Mouse (Mus musculus) Patski (cell line): ENCODE measurements around the gene Car12. TPM values are rescaled to one million over a fixed set of nuclear protein-coding genes. Genes with fewer than 3 reads are reported as not detected.
"Not testable (repeated sequence)": the region's sequence is repeated elsewhere in the genome, so short reads cannot be mapped to it uniquely, and the experiment has no call there.

Experiments
- ATAC-seq: fragments of 100-300 bp; one replicate; pipeline ENCODE4 v1.8.0; 2021
- CTCF ChIA-PET: fragments of 350-600 bp; sonication (Branson Sonifier 250); formaldehyde crosslinking; loops from one replicate; lab custom pipeline; 2022; ENCODE audit warnings: inconsistent platforms; lab: Charles Lee
- POLR2A ChIA-PET: fragments of 350-600 bp; sonication (Branson Sonifier 250); formaldehyde crosslinking; loops from one replicate; lab custom pipeline; 2022; ENCODE audit warnings: antibody characterized with exemption, inconsistent platforms; lab: Charles Lee
- DNase-seq: peaks from one replicate; pipeline ENCODE4 v3.0.0-alpha.2; 2011; ENCODE audit warnings: low read depth, low spot score
- H3K27me3 ChIP-seq: fragments of 371-371 bp; one replicate; pipeline ENCODE4 v1.5.1; 2021
- CTCF ChIP-seq: fragments of 100-300 bp; IDR thresholded peaks from one replicate; pipeline ENCODE4 v1.5.1; 2021
- in situ Hi-C: fragments of 300-500 bp; cut with MboI; formaldehyde crosslinking; loops from 3 replicates; pipeline ENCODE4 v1.11.1; 2018; ENCODE audit warnings: low pct_unique_long_range_greater_than_20kb, mixed read lengths
- polyA plus RNA-seq: library from polyadenylated mRNA; unstranded; gene quantifications from one replicate; pipeline ENCODE4 v1.2.3, GENCODE M21; 2021

Car12 gene
- polyA plus RNA-seq, 1 experiment from 2014 or later = 27.9 TPM

DNA sequence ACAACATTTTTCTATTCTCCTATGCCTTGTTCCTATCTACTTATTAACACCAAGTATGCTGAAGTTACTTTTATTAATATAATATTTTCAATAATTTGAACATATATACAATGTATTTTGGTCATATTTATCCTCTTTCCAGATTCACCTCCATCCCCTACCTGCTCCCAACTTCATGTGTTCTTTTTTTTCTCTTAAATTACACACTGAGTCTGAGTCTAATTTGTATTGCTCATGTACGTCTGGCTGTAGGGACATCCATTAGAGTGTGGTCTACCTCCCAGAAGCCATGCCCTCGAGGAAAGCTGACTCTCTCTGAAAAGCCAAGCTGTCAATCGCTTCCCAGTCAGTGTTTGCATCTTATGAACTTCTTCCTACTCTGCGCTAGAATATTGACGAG, 83.3 kb downstream of the Car12 start, which contains the start of gene Gm10647:
Gene Gm10647 (plus strand): TSS at position 301 of the 400 bp plus-strand sequence.
- CTCF ChIA-PET = interaction anchor here (2.1 kb wide), 1 partner anchor 10 kb away, joined by 5 read pairs; no protein-coding TSS in a partner anchor
- TF ChIP-seq CTCF = no peak

DNA sequence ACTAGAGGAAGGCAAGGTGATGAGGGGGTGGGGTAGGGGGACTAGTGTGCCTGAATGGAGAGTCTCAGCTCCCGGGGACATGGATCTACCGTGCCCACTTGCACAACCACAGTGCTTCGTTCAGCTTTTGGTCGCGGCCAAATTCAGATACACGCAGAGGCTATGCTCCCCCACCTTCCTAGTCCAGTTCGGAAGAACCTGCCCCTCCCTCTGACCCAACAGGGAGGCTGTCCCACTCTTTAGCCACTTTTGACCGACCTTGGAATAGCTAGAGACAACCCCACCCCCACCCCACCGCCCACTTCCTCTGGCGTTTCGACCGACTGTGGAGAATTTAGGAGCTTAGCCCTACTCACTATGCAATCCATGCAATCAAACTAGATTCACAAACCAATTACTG, 88.5 kb downstream of the Car12 start:
- ATAC-seq (no peak), DNase-seq (no peak)
- POLR2A ChIA-PET = no interaction called here
- H3K27me3 ChIP-seq = no peaks in the 10 kb centered on the region
- in situ Hi-C loops = no loop called here
- no peak for TF ChIP-seq CTCF
- CTCF ChIA-PET = no interaction called here

More for the DNA sequence above, 83.3 kb downstream of the Car12 start, which contains the start of gene Gm10647:
- DNase-seq (no peak), ATAC-seq (no peak)
- H3K27me3 ChIP-seq = no peaks in the 10 kb centered on the region
- in situ Hi-C loops = loop anchor here (5.0 to 25.0 kb wide), 2 partner anchors 36 to 659 kb away; partner anchors contain the start of genes Aph1c, Ciao2a and Snx1
- POLR2A ChIA-PET = no interaction called here

DNA sequence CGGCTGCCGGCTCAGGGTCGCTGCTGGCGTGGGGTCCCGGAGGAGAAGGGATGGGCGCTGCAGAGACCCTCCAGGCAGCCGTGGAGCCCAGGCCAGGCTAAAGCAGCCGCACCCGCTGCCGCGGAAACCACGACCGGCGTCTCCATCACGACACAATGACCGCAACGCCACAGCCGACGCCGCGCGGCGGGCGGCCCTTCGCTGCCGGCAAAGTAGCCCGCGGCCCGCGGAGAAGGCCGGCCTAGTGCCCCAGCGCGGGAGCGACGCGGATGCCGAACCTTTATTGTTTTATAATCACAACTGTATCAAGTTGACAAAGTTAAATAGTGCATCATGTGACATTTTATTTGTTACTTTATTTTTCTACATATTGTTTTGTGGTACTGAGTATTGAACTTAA, 92.5 kb downstream of the Car12 start:
- ATAC-seq, DNase-seq, H3K27me3 ChIP-seq, POLR2A ChIA-PET, in situ Hi-C loops: not testable (repeated sequence)
- CTCF ChIA-PET = interaction anchor here (1.8 kb wide), 1 partner anchor 10 kb away, joined by 5 read pairs; the partner anchor contains the start of genes Aph1b and Gm10647

DNA sequence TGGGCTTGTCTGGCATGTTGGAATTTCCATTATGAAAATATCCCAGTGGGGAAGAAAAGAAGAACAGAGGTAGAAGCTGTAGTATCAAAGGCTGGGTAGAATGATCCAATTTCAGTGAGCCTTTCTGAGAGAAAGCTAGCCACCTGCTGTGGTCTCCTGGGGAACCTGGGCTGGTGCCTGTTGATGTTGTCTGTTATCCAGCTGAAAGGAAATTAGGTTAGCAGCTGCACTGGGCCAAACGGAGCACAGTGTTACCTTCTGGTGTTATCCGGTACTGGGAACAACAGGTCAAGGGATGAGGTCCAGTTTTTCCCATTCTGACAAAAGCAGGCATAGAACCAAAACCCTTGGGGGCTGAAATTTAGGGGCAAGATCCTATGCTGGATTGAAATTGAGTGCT, 99.9 kb downstream of the Car12 start:
- TF ChIP-seq CTCF = no peak
- ATAC-seq (no peak), DNase-seq (no peak)
- in situ Hi-C loops = no loop called here
- no peaks in the 10 kb centered on the region for H3K27me3 ChIP-seq
- CTCF ChIA-PET = interaction anchor here (1.0 kb wide), 1 partner anchor 13 kb away, joined by 3 read pairs; no protein-coding TSS in a partner anchor
- POLR2A ChIA-PET = no interaction called here

Other genes with a start within 250 kb of the Car12 start
- gene Fbxl22, start 199.1 kb upstream of the Car12 start, polyA plus RNA-seq = 0.59 TPM
- gene Usp3, start 120.5 kb upstream of the Car12 start, polyA plus RNA-seq = 57.5 TPM
- 10.3 TPM for gene Aph1b, start 81.8 kb downstream of the Car12 start, polyA plus RNA-seq
- 0.08 TPM for gene Gm10647, start 83.4 kb downstream of the Car12 start, polyA plus RNA-seq
- gene Aph1c, start 121.0 kb downstream of the Car12 start, polyA plus RNA-seq = 7.8 TPM
- gene Rab8b, start 206.0 kb downstream of the Car12 start, polyA plus RNA-seq = 21.8 TPM
- 377 TPM for gene Rps27l, start 232.4 kb downstream of the Car12 start, polyA plus RNA-seq